Mouse (Mus musculus) stomach, postnatal 0 days (tissue): Measurements from ENCODE around the gene Hes3. TPM values are rescaled to one million over a fixed set of nuclear protein-coding genes. Genes with fewer than 3 reads are reported as not detected.

Source experiments
- ATAC-seq: fragments of 200-750 bp; cut with Nextera tagmentation; 2 replicates; pipeline ENCODE4 v1.8.0; 2017; ENCODE audit not compliant: low FRiP score, low TSS enrichment
- DNase-seq: peaks from one replicate; pipeline ENCODE4 v3.0.0-alpha.2; 2016; ENCODE audit warnings: low spot score
- H3K27ac ChIP-seq: fragments of 300-500 bp; sonication (generic); replicated peaks from 2 replicates; pipeline ENCODE4 v1.5.1; 2014; ENCODE audit warnings: mild to moderate bottlenecking, control low read depth
- H3K27me3 ChIP-seq: fragments of 300-500 bp; sonication (generic); 2 replicates; pipeline ENCODE4 v1.6.1; 2014; ENCODE audit warnings: low read length; ENCODE audit not compliant: control insufficient read depth, insufficient read depth
- H3K36me3 ChIP-seq: fragments of 300-500 bp; sonication (generic); 2 replicates; pipeline ENCODE4 v1.6.1; 2014; ENCODE audit warnings: low read length, mixed read lengths; ENCODE audit not compliant: control insufficient read depth, insufficient read depth
- H3K4me1 ChIP-seq: fragments of 300-500 bp; sonication (generic); replicated peaks from 2 replicates; pipeline ENCODE4 v1.6.1; 2014; ENCODE audit warnings: antibody characterized with exemption; ENCODE audit not compliant: control insufficient read depth, insufficient read depth
- H3K4me2 ChIP-seq: fragments of 300-500 bp; sonication (generic); replicated peaks from 2 replicates; pipeline ENCODE4 v1.6.1; 2014; ENCODE audit warnings: low read depth, mild to moderate bottlenecking, control low read depth, moderate library complexity
- H3K4me3 ChIP-seq: fragments of 300-500 bp; sonication (generic); 2 replicates; pipeline ENCODE4 v1.5.1; 2014; ENCODE audit warnings: low read depth, low read length, control low read depth
- H3K9ac ChIP-seq: fragments of 300-500 bp; sonication (generic); 2 replicates; pipeline ENCODE4 v1.6.1; 2014; ENCODE audit warnings: mild to moderate bottlenecking, low read length, control low read depth, mixed read lengths
- H3K9me3 ChIP-seq: fragments of 300-500 bp; sonication (generic); 2 replicates; pipeline ENCODE4 v1.6.1; 2016; ENCODE audit warnings: low read length; ENCODE audit not compliant: control insufficient read depth
- CTCF ChIP-seq: IDR thresholded peaks from 2 replicates; pipeline ENCODE4 v1.5.1; 2016; ENCODE audit warnings: antibody characterized with exemption, low read depth, mild to moderate bottlenecking, moderate library complexity
- EP300 ChIP-seq: optimal IDR thresholded peaks from 2 replicates; pipeline ENCODE3; 2016; ENCODE audit warnings: antibody characterized with exemption
- WGBS: fragments of 180-500 bp; shearing (Covaris S2); extraction: QIAGEN DNeasy Blood & Tissue Kit; methylation state at CpG from one replicate; pipeline ENCODE4 v1.1.7; 2014; 5-methylcytosine and 5-hydroxymethylcytosine counted together
- polyA plus RNA-seq: library from polyadenylated mRNA; unstranded; fragments of >200 nt; fragmentation: Nextera tagmentation; extraction: Ambion mirVana; gene quantifications from 2 replicates; pipeline ENCODE4 v1.2.1, GENCODE M21; 2015

The Hes3 gene
- polyA plus RNA-seq, 1 experiment from 2014 or later, result not detected

DNA sequence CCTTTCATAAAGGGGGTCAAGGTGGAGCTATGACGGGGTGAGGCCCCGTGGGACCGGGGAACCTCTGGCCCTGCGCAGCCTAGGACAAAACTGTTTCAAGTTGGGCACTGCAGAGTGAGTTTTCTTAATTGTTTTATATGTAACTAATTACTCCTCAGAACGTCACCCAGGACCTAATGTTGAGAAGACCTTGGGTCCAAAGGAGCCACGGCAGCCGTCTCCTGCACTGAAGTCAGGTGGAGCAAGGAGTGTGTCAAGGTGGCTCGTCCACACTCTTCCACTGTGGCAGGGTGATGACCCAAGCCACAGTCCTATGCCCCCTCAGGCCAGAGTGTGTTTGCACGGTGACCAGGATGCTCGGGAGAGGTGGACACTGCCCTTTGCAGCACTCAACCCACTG is 11.7 kb upstream of the Hes3 start:
- H3K36me3 ChIP-seq, result peaks cover 8% of the 10 kb centered on the region
- no peak for DNase-seq
- no peaks in the 10 kb centered on the region for H3K9me3 ChIP-seq
- peaks cover 2% of the 10 kb centered on the region; the same call in 1 of the 2 replicates for H3K4me1 ChIP-seq
- WGBS, result 92% methylated on average over 10 of the region's 10 CpGs
- H3K4me3 ChIP-seq, result no peak overlapping the region
- no peak overlapping the region for H3K4me2 ChIP-seq
- TF ChIP-seq EP300 (no peak), CTCF (no peak)
- no peaks in the 10 kb centered on the region for H3K27me3 ChIP-seq
- no peak for ATAC-seq
- H3K9ac ChIP-seq, result no peak overlapping the region
- H3K27ac ChIP-seq, result no peak overlapping the region

- DNase-seq (no peak), ATAC-seq (no peak)
- no peak overlapping the region for H3K4me3 ChIP-seq
- 75% methylated on average over 11 of the region's 11 CpGs for WGBS
- H3K4me1 ChIP-seq, result peaks cover 5% of the 10 kb centered on the region; the same call in 1 of the 2 replicates
- H3K27ac ChIP-seq, result no peak overlapping the region
- H3K36me3 ChIP-seq, result peaks cover 8% of the 10 kb centered on the region
- no peaks in the 10 kb centered on the region for H3K9me3 ChIP-seq
- no peak overlapping the region for H3K4me2 ChIP-seq
- no peaks in the 10 kb centered on the region for H3K27me3 ChIP-seq
- no peak for TF ChIP-seq EP300
- TF ChIP-seq CTCF, result no peak
- H3K9ac ChIP-seq, result no peak overlapping the region
These were observed 10.6 kb upstream of the Hes3 start for GRCm38 (mm10) chr4:152302012-152302411.

- H3K4me3 ChIP-seq, result no peak overlapping the region
- TF ChIP-seq CTCF, result no peak
- peaks cover 5% of the 10 kb centered on the region; the same call in 1 of the 2 replicates for H3K4me1 ChIP-seq
- H3K4me2 ChIP-seq, result no peak overlapping the region
- H3K27me3 ChIP-seq, result no peaks in the 10 kb centered on the region
- no peak overlapping the region for H3K27ac ChIP-seq
- H3K36me3 ChIP-seq, result peaks cover 8% of the 10 kb centered on the region
- H3K9me3 ChIP-seq, result no peaks in the 10 kb centered on the region
- no peak overlapping the region for H3K9ac ChIP-seq
- WGBS, result 92% methylated on average over 8 of the region's 8 CpGs
- ATAC-seq, result no peak
- no peak for DNase-seq
These were observed 8.9 kb upstream of the Hes3 start for GRCm38 (mm10) chr4:152300375-152300774.

DNA sequence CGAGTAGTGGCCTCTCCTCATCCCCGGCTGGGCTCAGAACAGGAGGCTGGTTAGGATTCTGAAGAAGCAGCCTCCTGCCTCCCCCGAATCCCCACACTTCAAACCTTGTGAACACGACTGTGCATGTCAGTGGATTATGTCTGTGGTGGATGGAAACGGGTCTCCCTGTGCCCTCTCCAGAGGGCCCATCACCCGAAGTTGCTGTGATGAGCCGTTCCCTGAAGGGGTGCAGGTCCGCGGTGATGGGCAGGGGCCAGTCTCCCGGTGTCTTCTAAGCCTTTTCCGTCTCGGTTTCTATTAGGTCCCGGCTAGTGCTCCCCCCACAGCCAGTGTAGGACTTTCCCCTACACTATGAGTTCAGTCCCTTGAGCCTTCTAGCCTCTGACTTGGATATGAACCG is 7.4 kb upstream of the Hes3 start:
- Histone ChIP-seq H3K9me3 (no peaks in the 10 kb centered on the region), H3K4me3 (no peak overlapping the region), H3K27me3 (no peaks in the 10 kb centered on the region), H3K9ac (no peak overlapping the region), H3K27ac (no peak overlapping the region), H3K4me2 (no peak overlapping the region), H3K4me1 (peaks cover 5% of the 10 kb centered on the region; the same call in 1 of the 2 replicates), H3K36me3 (peaks cover 8% of the 10 kb centered on the region)
- TF ChIP-seq CTCF, result no peak
- no peak for TF ChIP-seq EP300
- ATAC-seq, result no peak
- 82% methylated on average over 14 of the region's 14 CpGs for WGBS
- no peak for DNase-seq

DNA sequence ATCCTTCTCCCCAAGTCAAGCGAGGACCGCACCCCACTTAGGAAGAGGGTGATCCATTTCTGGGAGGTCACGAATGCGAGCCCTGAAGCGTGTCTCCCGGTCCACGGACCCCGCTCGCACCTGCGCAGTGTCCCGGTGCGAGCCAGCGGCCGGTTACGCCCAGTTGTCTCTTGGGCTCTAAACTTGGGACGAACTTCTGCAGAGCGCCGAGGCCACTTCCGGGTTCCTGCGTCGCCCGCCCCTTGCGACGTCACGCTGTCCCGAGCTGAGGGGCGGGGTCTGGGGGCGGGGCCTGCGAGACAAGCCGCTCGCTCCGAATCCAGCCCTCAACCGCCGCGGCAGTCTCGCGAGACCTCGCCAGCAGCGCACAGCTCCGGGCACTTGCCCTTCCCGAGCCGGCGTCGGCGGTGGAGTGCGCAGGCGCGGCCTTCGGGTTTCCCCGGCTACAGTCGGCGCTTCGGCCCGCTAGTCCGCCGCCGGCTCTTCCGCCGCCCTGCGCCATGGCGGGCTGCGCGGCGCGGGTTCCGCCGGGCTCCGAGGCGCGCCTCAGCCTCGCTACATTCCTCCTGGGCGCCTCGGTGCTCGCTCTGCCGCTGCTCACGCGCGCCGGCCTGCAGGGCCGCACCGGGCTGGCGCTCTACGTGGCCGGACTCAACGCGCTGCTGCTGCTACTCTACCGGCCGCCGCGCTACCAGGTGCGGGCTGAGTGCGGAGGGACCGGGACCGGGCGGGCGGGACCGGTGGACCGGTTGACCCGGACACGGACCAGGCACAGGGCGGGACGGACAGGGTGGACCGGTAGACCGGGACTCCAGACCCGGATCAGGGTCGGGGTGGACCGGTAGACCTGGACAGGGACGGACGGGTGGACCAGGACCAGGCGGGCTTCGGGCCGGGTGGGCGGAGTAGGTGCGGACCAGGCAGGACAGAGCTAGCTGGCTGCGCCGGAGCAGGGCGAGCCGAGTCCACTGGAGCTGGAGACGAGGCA is 5.7 kb upstream of the Hes3 start, which contains the start of gene Icmt:
Gene Icmt, plus strand, starts transcription at position 354 of the 988 bp plus-strand sequence.
- peak within 1 kb of the TSS; percentile 94 for H3K9ac ChIP-seq
- H3K4me2 ChIP-seq, result peak within 1 kb of the TSS; percentile 96
- H3K27me3 ChIP-seq, result no peaks in the 10 kb centered on the region
- H3K9me3 ChIP-seq, result no peaks in the 10 kb centered on the region
- H3K36me3 ChIP-seq, result peaks cover 5% of the 10 kb centered on the region
- H3K4me3 ChIP-seq, result peak within 1 kb of the TSS; percentile 95
- TF ChIP-seq EP300 (peak; percentile 97), CTCF (no peak)
- under 1% methylated on average over 108 of the region's 119 CpGs for WGBS
- peaks cover 5% of the 10 kb centered on the region; the same call in 1 of the 2 replicates for H3K4me1 ChIP-seq
- DNase-seq (peak; percentile 100), ATAC-seq (peak; percentile 97)
- H3K27ac ChIP-seq, result peak within 1 kb of the TSS; percentile 85

GRCm38 (mm10) chr4:152296371-152296770 is 4.9 kb upstream of the Hes3 start:
- ATAC-seq (no peak), DNase-seq (no peak)
- H3K27me3 ChIP-seq, result no peaks in the 10 kb centered on the region
- no peaks in the 10 kb centered on the region for H3K9me3 ChIP-seq
- peaks cover 5% of the 10 kb centered on the region for H3K36me3 ChIP-seq
- H3K4me1 ChIP-seq, result peaks cover 5% of the 10 kb centered on the region; the same call in 1 of the 2 replicates
- peak overlapping the region; percentile 68 for H3K4me2 ChIP-seq
- peak overlapping the region; percentile 78 for H3K27ac ChIP-seq
- WGBS, result 7% methylated on average over 8 of the region's 8 CpGs
- H3K4me3 ChIP-seq, result peak overlapping the region; percentile 95
- no peak for TF ChIP-seq CTCF
- peak overlapping the region; percentile 57; the same call in 1 of the 2 replicates for H3K9ac ChIP-seq
